Mouse (Mus musculus) embryonic fibroblast, embryonic 13.5 days (primary cell): ENCODE results near the gene Ncam1. TPM values are rescaled to one million over a fixed set of nuclear protein-coding genes. Genes with fewer than 3 reads are reported as not detected.

Experiments
- H3K27ac ChIP-seq: 2 replicates; pipeline ENCODE4 v1.5.1; 2012; ENCODE audit warnings: low read length, control low read depth, inconsistent platforms; ENCODE audit not compliant: insufficient read depth
- H3K4me1 ChIP-seq: 2 replicates; pipeline ENCODE4 v1.6.1; 2011; ENCODE audit warnings: low read length; ENCODE audit not compliant: control insufficient read depth, insufficient read depth
- H3K4me3 ChIP-seq: 2 replicates; pipeline ENCODE4 v1.5.1; 2011; ENCODE audit warnings: mild to moderate bottlenecking, control low read depth, low read length; ENCODE audit not compliant: insufficient read depth
- CTCF ChIP-seq: IDR thresholded peaks from 2 replicates; pipeline ENCODE4 v1.5.1; 2011; ENCODE audit warnings: mild to moderate bottlenecking, control low read depth, low read length, moderate library complexity, borderline replicate concordance; ENCODE audit not compliant: insufficient read depth
- POLR2A ChIP-seq: IDR thresholded peaks from 2 replicates; pipeline ENCODE4 v1.6.1; 2011; ENCODE audit warnings: low read depth, mild to moderate bottlenecking, control low read depth, low read length, moderate library complexity
- polyA plus RNA-seq: library from polyadenylated mRNA; stranded (reverse); fragments of >200 nt; gene quantifications from 2 replicates; pipeline ENCODE4 v1.2.4, GENCODE M21; 2011; ENCODE audit warnings: low read depth; ENCODE audit not compliant: missing spikeins, insufficient read length

The Ncam1 gene
- polyA plus RNA-seq, 1 experiment = 182 TPM

GRCm38 (mm10) chr9:49795881-49796280 is 2.8 kb downstream of the Ncam1 start:
- H3K27ac ChIP-seq = no peak overlapping the region
- no peak overlapping the region for H3K4me3 ChIP-seq
- TF ChIP-seq POLR2A (no peak), CTCF (no peak)
- peaks cover 21% of the 10 kb centered on the region for H3K4me1 ChIP-seq

GRCm38 (mm10) chr9:49793987-49794550 is 4.7 kb downstream of the Ncam1 start:
- TF ChIP-seq CTCF = no peak
- TF ChIP-seq POLR2A = no peak
- Histone ChIP-seq H3K4me1 (peaks cover 21% of the 10 kb centered on the region), H3K4me3 (no peak overlapping the region), H3K27ac (peak overlapping the region; percentile 53)

GRCm38 (mm10) chr9:49793241-49793640 is 5.5 kb downstream of the Ncam1 start:
- Histone ChIP-seq H3K27ac (0 out of 2 replicates have a peak overlapping the region, but pooled peaks have one; percentile 7), H3K4me1 (peaks cover 21% of the 10 kb centered on the region), H3K4me3 (no peak overlapping the region)
- TF ChIP-seq POLR2A (no peak), CTCF (no peak)

- Histone ChIP-seq H3K4me3 (no peak overlapping the region), H3K4me1 (peaks cover 21% of the 10 kb centered on the region), H3K27ac (no peak overlapping the region)
- TF ChIP-seq POLR2A = no peak
- TF ChIP-seq CTCF = no peak
Observed at GRCm38 (mm10) chr9:49792646-49793045, 6.1 kb downstream of the Ncam1 start.

GRCm38 (mm10) chr9:49781016-49781772 is 17.5 kb downstream of the Ncam1 start:
- H3K4me3 ChIP-seq = no peak overlapping the region
- TF ChIP-seq POLR2A (no peak), CTCF (no peak)
- no peaks in the 10 kb centered on the region for H3K4me1 ChIP-seq
- no peak overlapping the region for H3K27ac ChIP-seq

GRCm38 (mm10) chr9:49777015-49777637 is 21.6 kb downstream of the Ncam1 start:
- Histone ChIP-seq H3K27ac (no peak overlapping the region), H3K4me1 (no peaks in the 10 kb centered on the region), H3K4me3 (no peak overlapping the region)
- TF ChIP-seq CTCF (no peak), POLR2A (no peak)

GRCm38 (mm10) chr9:49766634-49767033 is 32.1 kb downstream of the Ncam1 start:
- TF ChIP-seq POLR2A = no peak
- TF ChIP-seq CTCF = no peak
- Histone ChIP-seq H3K4me3 (no peak overlapping the region), H3K27ac (no peak overlapping the region), H3K4me1 (no peaks in the 10 kb centered on the region)

- H3K27ac ChIP-seq = no peak overlapping the region
- no peak overlapping the region for H3K4me3 ChIP-seq
- H3K4me1 ChIP-seq = peaks cover 4% of the 10 kb centered on the region; the same call in 1 of the 2 replicates
- TF ChIP-seq CTCF (no peak), POLR2A (no peak)
Observed at GRCm38 (mm10) chr9:49760571-49760970, 38.2 kb downstream of the Ncam1 start.

GRCm38 (mm10) chr9:49758436-49758835 is 40.3 kb downstream of the Ncam1 start:
- peaks cover 13% of the 10 kb centered on the region for H3K4me1 ChIP-seq
- no peak overlapping the region for H3K27ac ChIP-seq
- TF ChIP-seq CTCF = no peak
- TF ChIP-seq POLR2A = no peak

GRCm38 (mm10) chr9:49757986-49758385 is 40.7 kb downstream of the Ncam1 start:
- peaks cover 13% of the 10 kb centered on the region for H3K4me1 ChIP-seq
- TF ChIP-seq CTCF (no peak), POLR2A (no peak)
- H3K27ac ChIP-seq = peak overlapping the region; percentile 32
- H3K4me3 ChIP-seq = no peak overlapping the region

More at GRCm38 (mm10) chr9:49758436-49758835, 40.3 kb downstream of the Ncam1 start:
- H3K4me3 ChIP-seq = no peak overlapping the region
